Mouse (Mus musculus): ENCODE measurements at regions not wholly inside any gene's neighbourhood (a gene's known extent, or its start where the extent isn't known, plus 50 kb on each side); places are given as distances from the start of the nearest gene placed in this dataset.

- no peak for DNase-seq (ENCODE audit: low read depth in 1 of 2, low spot score in 2 of 2)
Measured at GRCm38 (mm10) chr2:179307286-179307931, 134.8 kb upstream of the Cdh4 start.

GRCm38 (mm10) chr2:179307932-179308303 lies 134.3 kb upstream of the Cdh4 start:
- DNase-seq (ENCODE audit: low read depth in 1 of 2, low spot score in 2 of 2) = no peak

- no peak for DNase-seq (ENCODE audit: low read depth in 1 of 2, low spot score in 2 of 2)
Measured at GRCm38 (mm10) chr2:179318046-179318445, 124.2 kb upstream of the Cdh4 start.

- DNase-seq (ENCODE audit: low read depth in 1 of 2, low spot score in 2 of 2) = no peak
Measured at GRCm38 (mm10) chr2:179325242-179325641, 117.0 kb upstream of the Cdh4 start.

GRCm38 (mm10) chr2:179332872-179333489 lies 109.2 kb upstream of the Cdh4 start:
- DNase-seq (ENCODE audit: low read depth in 1 of 2, low spot score in 2 of 2) = no peak

- DNase-seq (ENCODE audit: low read depth in 1 of 2, low spot score in 2 of 2) = no peak
Measured at GRCm38 (mm10) chr2:179333587-179333986, 108.6 kb upstream of the Cdh4 start.

- DNase-seq (ENCODE audit: low read depth in 1 of 2, low spot score in 2 of 2) = no peak
Measured at GRCm38 (mm10) chr2:179336235-179336634, 106.0 kb upstream of the Cdh4 start.

- no peak for DNase-seq (ENCODE audit: low read depth in 1 of 2, low spot score in 2 of 2)
Measured at GRCm38 (mm10) chr2:179352676-179353075, 89.6 kb upstream of the Cdh4 start.

GRCm38 (mm10) chr2:179354866-179355265 lies 87.4 kb upstream of the Cdh4 start:
- no peak for DNase-seq (ENCODE audit: low read depth in 1 of 2, low spot score in 2 of 2)

- DNase-seq (ENCODE audit: low read depth in 1 of 2, low spot score in 2 of 2) = no peak
Measured at GRCm38 (mm10) chr2:179370882-179371546, 71.2 kb upstream of the Cdh4 start.

- no peak for DNase-seq (ENCODE audit: low read depth in 1 of 2, low spot score in 2 of 2)
Measured at GRCm38 (mm10) chr2:179371553-179371952, 70.7 kb upstream of the Cdh4 start.

- no peak for DNase-seq (ENCODE audit: low read depth in 1 of 2, low spot score in 2 of 2)
Measured at GRCm38 (mm10) chr2:179379691-179380443, 62.4 kb upstream of the Cdh4 start.

GRCm38 (mm10) chr2:179380444-179380705 lies 61.9 kb upstream of the Cdh4 start:
- DNase-seq (ENCODE audit: low read depth in 1 of 2, low spot score in 2 of 2) = no peak

- DNase-seq (ENCODE audit: low read depth in 1 of 2, low spot score in 2 of 2) = no peak
Measured at GRCm38 (mm10) chr2:179381916-179382315, 60.3 kb upstream of the Cdh4 start.

GRCm38 (mm10) chr2:179382594-179382993 lies 59.6 kb upstream of the Cdh4 start:
- no peak for DNase-seq (ENCODE audit: low read depth in 1 of 2, low spot score in 2 of 2)

GRCm38 (mm10) chr2:179386871-179387270 lies 55.4 kb upstream of the Cdh4 start:
- no peak for DNase-seq (ENCODE audit: low read depth in 1 of 2, low spot score in 2 of 2)

- DNase-seq (ENCODE audit: low read depth in 1 of 2, low spot score in 2 of 2) = no peak
Measured at GRCm38 (mm10) chr2:179390486-179390885, 51.7 kb upstream of the Cdh4 start.

GRCm38 (mm10) chr2:179390924-179391461 lies 51.2 kb upstream of the Cdh4 start:
- DNase-seq (ENCODE audit: low read depth in 1 of 2, low spot score in 2 of 2) = no peak
